Mouse (Mus musculus): Measurements from ENCODE around the gene Cenpi. TPM values are rescaled to one million over a fixed set of nuclear protein-coding genes. Genes with fewer than 3 reads are reported as not detected.

Gene Cenpi
- polyA plus RNA-seq, 1 experiment from 2014 or later: 10.1 TPM

Other genes with a start within 250 kb of the Cenpi start
- gene Cstf2, start 248.9 kb upstream of the Cenpi start, polyA plus RNA-seq (2015; fragmentation: Nextera tagmentation; extraction: Ambion mirVana): 65.8 and 66.8 TPM in 2 replicates
- 0.31 and 0.44 TPM in 2 replicates for gene Xkrx, start 146.0 kb upstream of the Cenpi start, polyA plus RNA-seq (2015; fragmentation: Nextera tagmentation; extraction: Ambion mirVana)
- gene Arl13a, start 120.6 kb upstream of the Cenpi start, polyA plus RNA-seq (2015; fragmentation: Nextera tagmentation; extraction: Ambion mirVana): not detected in 2 replicates
- 0.07 TPM in 1 of 2 replicates, not detected in the other for gene Nox1, start 86.1 kb upstream of the Cenpi start, polyA plus RNA-seq (2015; fragmentation: Nextera tagmentation; extraction: Ambion mirVana)
- gene Trmt2b, start 31.1 kb upstream of the Cenpi start, polyA plus RNA-seq (2015; fragmentation: Nextera tagmentation; extraction: Ambion mirVana): 4.5 and 4.7 TPM in 2 replicates
- 93.6 and 94.8 TPM in 2 replicates for gene Tmem35a, start 12.9 kb upstream of the Cenpi start, polyA plus RNA-seq (2015; fragmentation: Nextera tagmentation; extraction: Ambion mirVana)
- 19.7 and 21.4 TPM in 2 replicates for gene Drp2, start 96.5 kb downstream of the Cenpi start, polyA plus RNA-seq (2015; fragmentation: Nextera tagmentation; extraction: Ambion mirVana)
- not detected in 2 replicates for gene Taf7l, start 168.4 kb downstream of the Cenpi start, polyA plus RNA-seq (2015; fragmentation: Nextera tagmentation; extraction: Ambion mirVana)
- gene Timm8a1, start 233.8 kb downstream of the Cenpi start, polyA plus RNA-seq (2015; fragmentation: Nextera tagmentation; extraction: Ambion mirVana): 40.0 and 40.5 TPM in 2 replicates